Mouse (Mus musculus) CD4-positive, CD25-positive, alpha-beta regulatory T cell, adult 9 weeks (primary cell): ENCODE measurements around the gene Pcp4. TPM values are rescaled to one million over a fixed set of nuclear protein-coding genes. Genes with fewer than 3 reads are reported as not detected.

Source experiments
- polyA plus RNA-seq: library from polyadenylated mRNA; unstranded; fragments of 100-300 nt; shearing (Covaris generic); gene quantifications from one replicate; pipeline ENCODE4 v1.2.1, GENCODE M21; 2017

Pcp4 gene
- polyA plus RNA-seq, result not detected

DNA sequence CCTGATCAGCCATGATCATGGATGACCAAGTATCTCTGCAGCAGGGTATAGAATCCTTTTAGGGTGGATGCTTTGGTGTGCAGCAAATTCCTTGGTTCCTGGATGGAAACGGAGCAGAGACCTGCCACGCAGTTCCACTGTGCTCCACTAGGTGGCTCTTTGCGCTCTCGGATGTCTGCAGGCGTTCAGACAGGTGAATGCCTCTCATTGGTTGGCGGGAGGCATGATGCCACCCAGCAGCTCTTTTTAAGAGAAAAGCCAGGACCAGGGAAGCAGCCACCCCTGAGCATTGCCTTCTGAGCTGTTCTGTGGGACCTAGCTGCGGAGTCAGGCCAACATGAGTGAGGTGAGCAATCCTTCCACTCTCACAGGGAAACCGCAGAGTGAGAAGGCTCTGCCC is at the start of gene Pcp4:
Gene Pcp4, plus strand, starts transcription at position 162 of the 400 bp plus-strand sequence.

GRCm38 (mm10) chr16:96443468-96443867 is 23.9 kb upstream of the Pcp4 start, which contains the start of gene Itgb2l:
Gene Itgb2l (minus strand): TSS chr16:96443619.

Other genes starting within 250 kb of the Pcp4 start
- gene B3galt5, start 231.8 kb upstream of the Pcp4 start, polyA plus RNA-seq, result 2.2 TPM
- not detected for gene Itgb2l, start 24.0 kb upstream of the Pcp4 start, polyA plus RNA-seq